Mouse (Mus musculus): ENCODE measurements around the gene Megf6.

Megf6 gene

DNA sequence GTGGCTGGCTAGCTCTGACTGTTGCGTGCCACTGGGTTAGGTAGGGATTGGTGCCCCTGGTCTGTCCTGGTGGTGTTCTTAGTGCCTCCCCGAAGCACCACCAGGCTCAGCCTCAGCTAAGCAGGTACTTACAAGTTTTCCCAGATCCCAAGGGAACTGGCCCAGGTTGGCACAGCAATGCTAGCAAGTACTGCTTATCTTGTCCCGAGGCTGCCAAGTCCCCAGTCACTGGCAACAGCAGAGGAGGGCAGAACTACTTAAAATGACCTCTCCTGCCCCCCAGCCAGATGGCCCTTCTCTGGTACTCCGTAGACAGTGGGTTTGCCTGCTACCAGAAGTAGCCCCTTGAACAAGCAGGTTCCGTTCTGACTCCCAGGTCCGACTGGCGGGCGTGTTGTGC is 68.7 kb downstream of the Megf6 start:
- in situ Hi-C loops (cut with MboI; ENCODE audit: low pct_unique_long_range_greater_than_20kb in 1 of 2, low sequenced_read_pairs in 2 of 2, unreplicated experiment in 1 of 2), result no loop called here

GRCm38 (mm10) chr4:154240608-154241007 is 70.1 kb downstream of the Megf6 start:
- in situ Hi-C loops (cut with MboI; ENCODE audit: low pct_unique_long_range_greater_than_20kb in 1 of 2, low sequenced_read_pairs in 2 of 2, unreplicated experiment in 1 of 2), result no loop called here

GRCm38 (mm10) chr4:154245342-154245741 is 74.8 kb downstream of the Megf6 start:
- in situ Hi-C loops (cut with MboI; ENCODE audit: low pct_unique_long_range_greater_than_20kb in 1 of 2, low sequenced_read_pairs in 2 of 2, unreplicated experiment in 1 of 2), result no loop called here

GRCm38 (mm10) chr4:154246115-154247040 is 75.8 kb downstream of the Megf6 start:
- in situ Hi-C loops (cut with MboI; ENCODE audit: low pct_unique_long_range_greater_than_20kb in 1 of 2, low sequenced_read_pairs in 2 of 2, unreplicated experiment in 1 of 2), result no loop called here

GRCm38 (mm10) chr4:154247207-154248091 is 76.9 kb downstream of the Megf6 start:
- in situ Hi-C loops (cut with MboI; ENCODE audit: low pct_unique_long_range_greater_than_20kb in 1 of 2, low sequenced_read_pairs in 2 of 2, unreplicated experiment in 1 of 2), result no loop called here

DNA sequence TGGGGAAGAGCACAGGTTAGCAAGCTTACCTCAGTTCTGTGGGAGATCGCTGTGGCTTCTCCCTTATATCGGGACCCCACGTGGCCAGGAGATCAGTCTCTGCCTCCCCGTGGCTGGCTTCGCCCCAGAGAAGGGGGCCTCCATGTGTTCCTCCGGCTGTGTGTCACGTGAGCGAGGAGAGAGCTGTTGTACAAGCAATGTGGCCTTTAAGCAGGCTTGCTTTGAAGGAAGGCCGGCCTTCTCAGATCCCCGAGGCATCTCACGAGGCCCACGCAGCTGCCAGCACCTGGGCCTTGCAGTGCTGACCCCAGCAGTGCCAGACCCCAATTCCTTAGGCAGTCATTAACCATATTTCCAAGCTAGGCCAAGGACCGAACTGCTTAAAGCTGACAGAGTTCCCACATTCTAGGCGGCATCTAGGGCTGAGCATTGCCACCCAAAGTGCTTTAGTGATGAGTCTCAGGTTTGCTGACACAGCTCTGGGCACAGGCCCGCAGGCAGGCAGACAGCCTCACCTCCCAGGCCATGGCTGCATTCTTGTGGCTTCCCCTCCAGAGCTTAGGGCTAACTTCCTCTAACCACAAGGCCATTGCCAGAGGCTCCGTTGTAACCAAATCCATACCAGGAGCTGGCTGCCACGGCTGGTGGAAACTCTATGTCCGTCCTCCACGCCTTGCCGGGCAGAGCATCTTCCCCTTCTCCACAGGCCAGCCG is 77.7 kb downstream of the Megf6 start:
- in situ Hi-C loops (cut with MboI; ENCODE audit: low pct_unique_long_range_greater_than_20kb in 1 of 2, low sequenced_read_pairs in 2 of 2, unreplicated experiment in 1 of 2), result no loop called here

- in situ Hi-C loops (cut with MboI; ENCODE audit: low pct_unique_long_range_greater_than_20kb in 1 of 2, low sequenced_read_pairs in 2 of 2, unreplicated experiment in 1 of 2), result no loop called here
These were observed 78.8 kb downstream of the Megf6 start for GRCm38 (mm10) chr4:154249316-154249715.

DNA sequence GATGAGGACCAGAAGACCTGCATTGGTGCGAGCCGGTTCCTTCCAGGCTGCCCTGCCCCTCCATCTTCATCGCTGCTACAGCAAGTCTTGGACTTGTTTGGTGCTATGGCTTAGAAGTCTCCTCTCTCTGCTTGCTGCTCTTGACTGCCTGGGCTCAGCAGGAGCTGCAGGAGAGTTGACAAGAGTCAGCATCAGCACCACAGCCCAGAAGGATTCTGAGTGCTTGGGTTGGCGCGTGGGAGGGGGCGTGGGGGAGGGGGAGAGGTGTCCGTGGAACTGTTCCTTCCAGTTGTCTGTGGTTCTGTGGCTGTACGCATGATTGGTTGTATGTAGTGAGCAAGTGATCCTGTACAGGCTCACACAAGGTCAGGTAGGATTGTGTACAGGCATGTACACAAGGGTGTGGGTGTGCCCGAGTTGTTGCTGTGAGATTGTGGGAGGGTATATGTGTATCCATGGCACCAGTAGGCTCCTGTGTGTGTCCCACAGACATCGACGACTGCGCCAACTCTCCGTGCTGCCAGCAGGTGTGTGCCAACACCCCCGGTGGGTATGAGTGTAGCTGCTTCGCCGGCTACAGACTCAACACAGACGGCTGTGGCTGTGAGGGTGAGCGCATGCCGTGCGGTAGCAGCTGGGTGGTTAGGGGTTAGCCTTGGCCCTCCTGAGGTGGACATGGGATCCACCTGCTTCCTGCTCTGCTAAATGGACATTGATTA is 82.2 kb downstream of the Megf6 start:
- in situ Hi-C loops (cut with MboI; ENCODE audit: low pct_unique_long_range_greater_than_20kb in 1 of 2, low sequenced_read_pairs in 2 of 2, unreplicated experiment in 1 of 2), result no loop called here

DNA sequence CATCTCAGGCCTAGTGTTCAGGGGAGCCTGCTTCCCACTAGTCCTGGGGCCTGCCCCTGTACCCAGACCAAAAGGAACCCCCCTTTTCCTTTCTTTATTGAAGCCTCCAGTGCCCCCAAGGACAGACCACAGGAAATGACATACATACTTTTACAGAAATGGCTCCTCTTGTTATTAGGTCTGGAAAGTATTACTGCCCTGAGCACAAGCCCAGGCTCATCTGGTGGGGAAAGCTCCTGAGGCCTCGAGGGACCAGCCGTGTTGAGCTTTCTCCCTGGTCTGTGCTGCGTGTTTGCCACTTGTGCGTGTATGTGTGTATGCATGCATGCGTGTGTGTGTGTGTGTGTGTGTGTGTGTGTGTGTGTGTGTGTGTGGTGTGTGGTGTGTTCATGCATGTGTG is 90.2 kb downstream of the Megf6 start:
- in situ Hi-C loops (cut with MboI; ENCODE audit: low pct_unique_long_range_greater_than_20kb in 1 of 2, low sequenced_read_pairs in 2 of 2, unreplicated experiment in 1 of 2), result no loop called here

- in situ Hi-C loops (cut with MboI; ENCODE audit: low pct_unique_long_range_greater_than_20kb in 1 of 2, low sequenced_read_pairs in 2 of 2, unreplicated experiment in 1 of 2), result no loop called here
These were observed 91.5 kb downstream of the Megf6 start for GRCm38 (mm10) chr4:154262071-154262470.

GRCm38 (mm10) chr4:154267511-154267910 is 97.0 kb downstream of the Megf6 start:
- in situ Hi-C loops (cut with MboI; ENCODE audit: low pct_unique_long_range_greater_than_20kb in 1 of 2, low sequenced_read_pairs in 2 of 2, unreplicated experiment in 1 of 2), result no loop called here

GRCm38 (mm10) chr4:154269520-154269919 is 99.0 kb downstream of the Megf6 start:
- in situ Hi-C loops (cut with MboI; ENCODE audit: low pct_unique_long_range_greater_than_20kb in 1 of 2, low sequenced_read_pairs in 2 of 2, unreplicated experiment in 1 of 2), result no loop called here

DNA sequence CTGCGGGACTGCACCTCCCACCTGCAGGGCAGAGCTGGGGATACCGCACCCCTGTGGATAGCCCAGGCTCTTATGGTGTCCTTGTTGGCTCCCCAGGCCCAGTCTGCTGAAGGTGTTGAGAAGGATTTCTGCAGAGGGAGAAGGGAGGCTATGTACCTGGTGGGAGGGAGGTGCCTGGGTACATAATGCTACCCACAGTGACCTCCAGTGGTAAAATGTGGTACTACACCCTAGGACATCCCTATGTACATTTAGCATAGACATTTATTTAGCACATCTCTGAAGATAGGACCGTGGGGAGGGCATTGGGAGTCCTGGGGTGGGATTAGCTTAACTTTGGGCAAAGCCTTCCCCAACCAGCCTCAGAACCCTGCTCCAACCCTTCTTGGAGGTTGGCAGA is 102.5 kb downstream of the Megf6 start:
- in situ Hi-C loops (cut with MboI; ENCODE audit: low pct_unique_long_range_greater_than_20kb in 1 of 2, low sequenced_read_pairs in 2 of 2, unreplicated experiment in 1 of 2), result no loop called here

GRCm38 (mm10) chr4:154279481-154279880 is 109.0 kb downstream of the Megf6 start:
- in situ Hi-C loops (cut with MboI; ENCODE audit: low pct_unique_long_range_greater_than_20kb in 1 of 2, low sequenced_read_pairs in 2 of 2, unreplicated experiment in 1 of 2), result no loop called here

GRCm38 (mm10) chr4:154283671-154284070 is 113.1 kb downstream of the Megf6 start:
- in situ Hi-C loops (cut with MboI; ENCODE audit: low pct_unique_long_range_greater_than_20kb in 1 of 2, low sequenced_read_pairs in 2 of 2, unreplicated experiment in 1 of 2), result no loop called here

DNA sequence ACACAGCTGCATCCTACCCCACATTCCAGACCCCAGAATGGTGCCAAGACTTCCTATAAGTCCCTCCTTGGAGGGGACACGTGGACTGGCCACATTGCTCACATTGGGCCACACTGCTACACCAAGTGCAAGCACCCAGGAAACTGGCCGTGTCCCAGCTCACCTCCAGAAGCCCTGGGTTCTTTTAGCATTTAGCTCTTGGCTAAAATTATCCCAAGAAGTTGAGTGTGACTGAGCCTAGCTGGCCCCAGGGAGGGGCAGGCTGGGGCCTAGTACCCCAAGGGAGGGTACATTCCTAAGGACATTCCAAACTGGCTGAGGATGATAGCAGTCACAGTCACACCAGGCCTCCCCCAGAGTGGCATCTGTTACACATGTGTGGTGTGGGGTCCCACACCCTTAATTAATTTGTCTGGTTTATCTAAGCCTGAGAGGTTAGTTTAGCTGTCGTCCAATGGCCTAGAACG is 123.2 kb downstream of the Megf6 start:
- in situ Hi-C loops (cut with MboI; ENCODE audit: low pct_unique_long_range_greater_than_20kb in 1 of 2, low sequenced_read_pairs in 2 of 2, unreplicated experiment in 1 of 2), result no loop called here

DNA sequence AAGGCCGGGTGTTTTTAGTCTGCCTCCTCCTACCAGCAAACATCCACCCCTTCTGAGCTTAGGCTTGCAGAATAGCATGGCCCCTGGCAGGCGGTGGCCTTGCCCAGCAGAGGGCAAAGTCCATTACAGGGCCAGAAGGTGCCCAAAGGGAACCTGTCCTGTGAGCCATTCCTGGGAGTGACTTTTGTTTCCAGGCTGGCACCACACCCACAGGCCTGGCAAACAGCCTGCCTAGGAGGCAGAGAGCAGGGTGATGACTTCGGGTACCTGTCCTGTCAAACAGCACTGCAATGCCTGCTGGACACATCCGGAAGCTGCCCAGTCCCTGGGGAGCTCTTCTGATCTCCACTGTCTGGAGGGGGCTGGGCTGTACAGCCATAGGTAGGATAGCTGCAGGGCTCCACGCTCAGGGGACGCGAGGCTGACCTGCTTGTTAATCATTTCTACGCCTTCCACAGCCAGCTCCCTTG is 123.8 kb downstream of the Megf6 start:
- in situ Hi-C loops (cut with MboI; ENCODE audit: low pct_unique_long_range_greater_than_20kb in 1 of 2, low sequenced_read_pairs in 2 of 2, unreplicated experiment in 1 of 2), result no loop called here

- in situ Hi-C loops (cut with MboI; ENCODE audit: low pct_unique_long_range_greater_than_20kb in 1 of 2, low sequenced_read_pairs in 2 of 2, unreplicated experiment in 1 of 2), result no loop called here
These were observed 127.2 kb downstream of the Megf6 start for GRCm38 (mm10) chr4:154297761-154298160.
